In the genomic region with DNA sequence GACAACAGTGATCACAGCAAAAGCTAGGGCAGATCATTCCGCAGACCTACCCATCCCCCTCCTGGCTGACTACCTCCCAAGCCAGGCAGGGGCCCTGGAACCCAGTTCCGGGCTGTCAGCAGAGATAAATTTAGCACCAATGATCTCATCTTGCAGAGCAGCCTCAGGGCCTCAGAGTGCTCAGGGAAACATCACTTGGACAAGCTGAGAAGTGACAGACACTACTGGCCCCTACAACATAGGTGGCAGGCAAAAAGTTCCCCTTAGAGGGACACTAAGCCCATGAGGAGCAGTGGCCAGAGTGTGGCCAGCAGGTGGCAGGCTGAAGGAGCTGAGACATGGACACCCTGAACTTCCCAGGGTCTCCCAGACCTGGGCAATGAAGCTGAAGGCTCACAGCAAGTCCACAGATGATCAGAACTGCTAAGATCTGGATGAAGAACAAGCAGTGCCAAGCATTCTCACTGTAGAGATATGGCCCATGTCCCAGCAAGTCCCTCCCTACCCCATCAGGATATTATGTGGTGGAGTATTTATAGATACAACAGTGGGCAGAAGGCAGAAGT, we compare ENCODE assay signal across 8 mouse cellular contexts.
A peak's percentile ranks its signal among the peaks of the same experiment; 100 is the strongest.
DNase-seq lines count a peak whose midpoint lies in the region; ATAC-seq and TF ChIP-seq lines count a peak whose summit lies in the region.

No protein-coding gene starts in this region.

- WGBS in forebrain, embryonic 12.5 days = 62% methylated on average over 2 of the region's 2 CpGs
- WGBS in forebrain, embryonic 13.5 days = 68% methylated on average over 2 of the region's 2 CpGs

- TF ChIP-seq POLR2A in testis, adult 2 months (IDR thresholded peaks at IDR 0.05; ENCODE audit: control insufficient read depth, low read depth, low read length) = no peak

- peak; percentile 23; the same call in 1 of the 2 replicates for ATAC-seq in forebrain, embryonic 12.5 days (ENCODE audit: low FRiP score)
- no peak for ATAC-seq in forebrain, embryonic 13.5 days
- peak; percentile 40; the same call in 1 of the 2 replicates for ATAC-seq in monocyte, adult 5-6 weeks (replicated peaks; ENCODE audit: insufficient number of reproducible peaks, low FRiP score, low TSS enrichment, poor library complexity, severe bottlenecking)

- DNase-seq in cerebellum, adult 8-10 months = peak; percentile 79
- DNase-seq in gastrocnemius, postnatal 4 days (ENCODE audit: low spot score in 2 of 2) = peak; percentile 30 to 56
- DNase-seq in kidney, adult 9 months = peak; percentile 53
- DNase-seq in liver = peak; percentile 87

- no peaks in the 10 kb centered on the region for H3K9me3 ChIP-seq in forebrain, embryonic 12.5 days
- no peaks in the 10 kb centered on the region for H3K9me3 ChIP-seq in forebrain, embryonic 13.5 days (replicated peaks)

- H3K36me3 ChIP-seq in forebrain, embryonic 12.5 days (replicated peaks) = no peaks in the 10 kb centered on the region
- H3K36me3 ChIP-seq in forebrain, embryonic 13.5 days (ENCODE audit: poor library complexity, severe bottlenecking) = no peaks in the 10 kb centered on the region
- H3K36me3 ChIP-seq in testis, adult 2 months (ENCODE audit: control insufficient read depth, insufficient read depth, low read length) = no peaks in the 10 kb centered on the region

- no peak overlapping the region for H3K4me2 ChIP-seq in forebrain, embryonic 12.5 days
- no peak overlapping the region for H3K4me2 ChIP-seq in forebrain, embryonic 13.5 days

- H3K27ac ChIP-seq in forebrain, embryonic 12.5 days = no peak overlapping the region
- no peak overlapping the region for H3K27ac ChIP-seq in forebrain, embryonic 13.5 days
- no peak overlapping the region for H3K27ac ChIP-seq in testis, adult 2 months (ENCODE audit: control insufficient read depth, insufficient read depth, low read depth, low read length)

- TF ChIP-seq CTCF in testis, adult 2 months (IDR thresholded peaks at IDR 0.05; ENCODE audit: control insufficient read depth, insufficient read depth, insufficient replicate concordance, low read depth, low read length) = peak; percentile 40; the same call in 1 of the 2 replicates

- peaks cover 4% of the 10 kb centered on the region for H3K4me1 ChIP-seq in forebrain, embryonic 12.5 days
- peaks cover 26% of the 10 kb centered on the region for H3K4me1 ChIP-seq in forebrain, embryonic 13.5 days
- H3K4me1 ChIP-seq in testis, adult 2 months (ENCODE audit: control insufficient read depth, insufficient read depth, low read length) = no peaks in the 10 kb centered on the region

- H3K9ac ChIP-seq in forebrain, embryonic 12.5 days = no peak overlapping the region
- H3K9ac ChIP-seq in forebrain, embryonic 13.5 days = no peak overlapping the region

- H3K4me3 ChIP-seq in forebrain, embryonic 12.5 days (replicated peaks) = no peak overlapping the region
- H3K4me3 ChIP-seq in forebrain, embryonic 13.5 days = no peak overlapping the region
- H3K4me3 ChIP-seq in testis, adult 2 months (ENCODE audit: control insufficient read depth, low read depth, low read length) = no peak overlapping the region

- H3K27me3 ChIP-seq in forebrain, embryonic 12.5 days = no peaks in the 10 kb centered on the region
- H3K27me3 ChIP-seq in forebrain, embryonic 13.5 days = no peaks in the 10 kb centered on the region
- H3K27me3 ChIP-seq in testis, adult 2 months (ENCODE audit: control insufficient read depth, insufficient read depth, low read length) = no peaks in the 10 kb centered on the region
